Mouse (Mus musculus): ENCODE measurements around the gene Olfr58. TPM values are rescaled to one million over a fixed set of nuclear protein-coding genes. Genes with fewer than 3 reads are reported as not detected.
"Not testable (repeated sequence)": the region's sequence is repeated elsewhere in the genome, so short reads cannot be mapped to it uniquely, and the experiment has no call there.

Olfr58 gene
- not detected in 2 replicates for polyA plus RNA-seq (2012; rRNA removed)

DNA sequence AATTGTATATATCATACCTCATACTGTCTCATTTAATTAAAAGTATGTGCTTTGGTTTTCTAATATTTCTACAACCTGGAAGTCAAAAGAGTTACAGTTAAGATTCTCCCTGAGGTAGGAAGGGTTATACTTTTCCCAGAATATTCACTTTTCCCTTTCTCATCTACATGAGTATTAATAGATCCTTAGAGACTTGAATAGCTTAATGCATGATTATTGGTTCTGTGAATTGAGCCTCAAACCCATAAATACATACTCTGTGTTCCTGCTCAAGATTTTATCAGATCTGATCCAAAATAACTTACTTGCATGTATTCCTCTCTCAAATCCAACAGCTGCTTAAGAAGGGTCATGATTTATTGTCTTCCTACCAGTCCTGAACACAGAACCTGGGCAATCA is at the start of gene Olfr58:
Olfr58 (plus strand) TSS at position 301 of the 400 bp plus-strand sequence.
- Histone ChIP-seq H3K4me1 (ENCODE audit: control insufficient read depth, insufficient read depth, low read length) (no peaks in the 10 kb centered on the region), H3K27ac (ENCODE audit: insufficient read depth, low read length) (no peak within 1 kb of the TSS), H3K4me3 (ENCODE audit: insufficient read depth, low read length) (no peak within 1 kb of the TSS)
- TF ChIP-seq POLR2A (IDR thresholded peaks at IDR 0.05; ENCODE audit: extremely low read depth, insufficient read depth, low read length) = no peak
- TF ChIP-seq CTCF (IDR thresholded peaks at IDR 0.05; ENCODE audit: extremely low read depth, insufficient read depth, low read length) = no peak

- no peaks in the 10 kb centered on the region for H3K4me1 ChIP-seq (ENCODE audit: control insufficient read depth, insufficient read depth, low read length)
- H3K4me3 ChIP-seq (ENCODE audit: insufficient read depth, low read length) = no peak overlapping the region
- H3K27ac ChIP-seq (ENCODE audit: insufficient read depth, low read length) = no peak overlapping the region
- TF ChIP-seq POLR2A (IDR thresholded peaks at IDR 0.05; ENCODE audit: extremely low read depth, insufficient read depth, low read length) = no peak
- no peak for TF ChIP-seq CTCF (IDR thresholded peaks at IDR 0.05; ENCODE audit: extremely low read depth, insufficient read depth, low read length)
These were observed 10.9 kb upstream of the Olfr58 start for GRCm38 (mm10) chr9:19769136-19769535.

DNA sequence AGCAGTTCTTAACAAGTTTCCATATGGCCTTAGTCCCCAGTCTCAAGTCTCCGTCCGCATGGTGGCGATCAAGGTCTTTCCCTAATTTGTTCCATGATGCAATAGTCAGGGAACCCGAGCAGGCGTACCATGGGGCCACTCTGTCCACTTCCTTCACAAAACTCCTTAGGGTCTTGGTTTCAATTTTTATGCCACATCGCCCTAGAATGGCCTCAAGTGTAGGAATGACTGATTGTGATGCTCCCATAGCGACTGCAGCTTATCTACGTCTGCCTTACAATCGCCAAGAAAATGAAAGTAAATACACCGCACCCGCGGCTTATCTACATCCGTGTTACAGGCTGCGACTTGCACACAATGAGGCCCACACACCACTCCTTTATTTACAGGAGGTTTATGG is 10.4 kb upstream of the Olfr58 start:
- TF ChIP-seq POLR2A (IDR thresholded peaks at IDR 0.05; ENCODE audit: extremely low read depth, insufficient read depth, low read length) (no peak), CTCF (IDR thresholded peaks at IDR 0.05; ENCODE audit: extremely low read depth, insufficient read depth, low read length) (no peak)
- no peaks in the 10 kb centered on the region for H3K4me1 ChIP-seq (ENCODE audit: control insufficient read depth, insufficient read depth, low read length)
- no peak overlapping the region for H3K27ac ChIP-seq (ENCODE audit: insufficient read depth, low read length)
- H3K4me3 ChIP-seq (ENCODE audit: insufficient read depth, low read length) = no peak overlapping the region

GRCm38 (mm10) chr9:19803000-19803399 is 22.9 kb downstream of the Olfr58 start:
- no peak for TF ChIP-seq CTCF (IDR thresholded peaks at IDR 0.05; ENCODE audit: extremely low read depth, insufficient read depth, low read length)
- no peaks in the 10 kb centered on the region for H3K4me1 ChIP-seq (ENCODE audit: control insufficient read depth, insufficient read depth, low read length)
- H3K27ac ChIP-seq (ENCODE audit: insufficient read depth, low read length) = no peak overlapping the region
- no peak overlapping the region for H3K4me3 ChIP-seq (ENCODE audit: insufficient read depth, low read length)

- H3K27ac ChIP-seq (ENCODE audit: insufficient read depth, low read length); H3K4me3 ChIP-seq (ENCODE audit: insufficient read depth, low read length); H3K4me1 ChIP-seq (ENCODE audit: control insufficient read depth, insufficient read depth, low read length): not testable (repeated sequence)
These were observed 24.5 kb downstream of the Olfr58 start, which contains the start of gene Olfr859 for GRCm38 (mm10) chr9:19804606-19805005. Gene Olfr859 (plus strand): TSS chr9:19804906.

Other genes with a start within 250 kb of the Olfr58 start
- gene Olfr853, start 239.2 kb upstream of the Olfr58 start, polyA plus RNA-seq (2012; rRNA removed) = not detected in 2 replicates
- not detected in 2 replicates for gene Olfr854, start 212.9 kb upstream of the Olfr58 start, polyA plus RNA-seq (2012; rRNA removed)
- not detected in 2 replicates for gene Olfr855, start 197.7 kb upstream of the Olfr58 start, polyA plus RNA-seq (2012; rRNA removed)
- gene Zfp317, start 158.2 kb upstream of the Olfr58 start, polyA plus RNA-seq (2012; rRNA removed) = 22.7 and 23.9 TPM in 2 replicates
- 0.15 TPM in 1 of 2 replicates, not detected in the other for gene Olfr857, start 70.8 kb upstream of the Olfr58 start, polyA plus RNA-seq (2012; rRNA removed)
- gene Olfr859, start 24.6 kb downstream of the Olfr58 start, polyA plus RNA-seq (2012; rRNA removed) = 0.02 TPM in 2 replicates
- not detected in 2 replicates for gene Olfr860, start 69.5 kb downstream of the Olfr58 start, polyA plus RNA-seq (2012; rRNA removed)
- not detected in 2 replicates for gene Olfr862, start 107.7 kb downstream of the Olfr58 start, polyA plus RNA-seq (2012; rRNA removed)
- gene Olfr77, start 136.6 kb downstream of the Olfr58 start, polyA plus RNA-seq (2012; rRNA removed) = not detected in 2 replicates
- gene Olfr866, start 247.8 kb downstream of the Olfr58 start, polyA plus RNA-seq (2012; rRNA removed) = not detected in 2 replicates